ENCODE assay signal across 8 mouse cellular contexts in the genomic region with DNA sequence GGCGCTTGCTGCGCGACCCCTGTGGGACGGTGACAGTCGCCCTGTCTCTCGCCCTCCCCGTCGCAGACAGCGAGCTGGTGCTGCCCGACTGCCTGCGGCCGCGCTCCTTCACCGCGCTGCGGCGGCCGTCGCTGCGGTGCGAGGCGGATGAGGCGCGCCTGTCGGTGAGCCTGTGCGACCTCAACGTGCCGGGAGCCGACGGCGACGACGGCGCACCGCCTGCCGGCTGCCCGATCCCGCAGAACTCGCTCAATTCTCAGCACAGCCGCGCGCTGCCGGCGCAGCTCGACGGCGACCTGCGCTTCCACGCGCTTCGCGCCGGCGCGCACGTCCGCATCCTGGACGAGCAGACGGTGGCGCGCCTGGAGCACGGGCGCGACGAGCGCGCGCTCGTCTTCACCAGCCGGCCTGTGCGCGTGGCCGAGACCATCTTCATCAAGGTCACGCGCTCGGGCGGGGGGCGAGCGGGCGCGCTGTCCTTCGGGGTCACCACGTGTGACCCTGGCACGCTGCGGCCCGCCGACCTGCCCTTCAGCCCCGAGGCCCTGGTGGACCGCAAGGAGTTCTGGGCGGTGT.
DNase-seq lines count a peak whose midpoint lies in the region; ATAC-seq lines count a peak whose summit lies in the region.

No protein-coding gene starts in this region.

- no peaks in the 10 kb centered on the region; the same call in 1 of the 2 replicates for H3K9me3 ChIP-seq in limb, embryonic 12.5 days

- H3K27me3 ChIP-seq in limb, embryonic 12.5 days, result peaks cover 60% of the 10 kb centered on the region

- peak; percentile 46 for DNase-seq in adrenal gland, postnatal 10 days
- DNase-seq in adrenal gland, postnatal 4 days (ENCODE audit: low spot score in 2 of 2), result no peak
- peak; percentile 28 for DNase-seq in right cerebral cortex, postnatal 14 days
- DNase-seq in right cerebral cortex, adult 18-20 months, result no peak
- DNase-seq in retina, postnatal 7 days (ENCODE audit: low read depth, low spot score), result peak; percentile 39
- no peak for DNase-seq in urinary bladder, postnatal 36 days (ENCODE audit: low spot score in 2 of 2)

- peak overlapping the region; percentile 42 for H3K4me3 ChIP-seq in limb, embryonic 12.5 days (replicated peaks)

- no peak for ATAC-seq in limb, embryonic 12.5 days (ENCODE audit: insufficient number of reproducible peaks, insufficient read depth, low FRiP score, low TSS enrichment, low read depth)
- no peak for ATAC-seq in CD4-positive, CD25-positive, alpha-beta regulatory T cell, adult 4 months

- no peak overlapping the region for H3K27ac ChIP-seq in limb, embryonic 12.5 days

- peaks cover 29% of the 10 kb centered on the region for H3K4me1 ChIP-seq in limb, embryonic 12.5 days (replicated peaks)

- H3K4me2 ChIP-seq in limb, embryonic 12.5 days, result peak overlapping the region; percentile 64

- 4% methylated on average over 90 of the region's 90 CpGs for WGBS in limb, embryonic 12.5 days

- H3K36me3 ChIP-seq in limb, embryonic 12.5 days, result no peaks in the 10 kb centered on the region

- H3K9ac ChIP-seq in limb, embryonic 12.5 days (replicated peaks), result no peak overlapping the region; the same call in 1 of the 2 replicates

Comparison
In these comparisons a context has a peak if more than half of its experiments do, and no peak if none do; other contexts are left out.
1. DNase-seq: peak in adrenal gland, postnatal 10 days (single experiment), right cerebral cortex, postnatal 14 days (single experiment) and retina, postnatal 7 days (single experiment); none in adrenal gland, postnatal 4 days (0 of 2), right cerebral cortex, adult 18-20 months (single experiment) and urinary bladder, postnatal 36 days (0 of 2).